Mouse (Mus musculus): ENCODE measurements around the gene Entpd1. TPM values are rescaled to one million over a fixed set of nuclear protein-coding genes. Genes with fewer than 3 reads are reported as not detected.

Gene Entpd1
- polyA plus RNA-seq, 1 experiment: 12.0 TPM

- WGBS: 93% methylated on average over 12 of the region's 12 CpGs
- H3K27me3 ChIP-seq (ENCODE audit: control insufficient read depth, insufficient read depth, low read length): no peaks in the 10 kb centered on the region; the same call in 1 of the 2 replicates
- no peak overlapping the region for H3K4me3 ChIP-seq (replicated peaks; ENCODE audit: insufficient read depth, low read depth, low read length)
- DNase-seq: no peak
- TF ChIP-seq POLR2A (IDR thresholded peaks at IDR 0.05; ENCODE audit: borderline replicate concordance, insufficient read depth, low read length) (no peak), CTCF (IDR thresholded peaks at IDR 0.05; ENCODE audit: borderline replicate concordance, insufficient read depth, low read depth, low read length) (no peak)
- no peaks in the 10 kb centered on the region for H3K4me1 ChIP-seq (ENCODE audit: control insufficient read depth, insufficient read depth, low read length)
- H3K27ac ChIP-seq (ENCODE audit: insufficient read depth, low read length): no peak overlapping the region
Observed at GRCm38 (mm10) chr19:40720381-40720780, 108.2 kb downstream of the Entpd1 start.

GRCm38 (mm10) chr19:40722137-40723038 is 110.2 kb downstream of the Entpd1 start:
- TF ChIP-seq CTCF (IDR thresholded peaks at IDR 0.05; ENCODE audit: borderline replicate concordance, insufficient read depth, low read depth, low read length) (peak; percentile 48; the same call in 1 of the 2 replicates), POLR2A (IDR thresholded peaks at IDR 0.05; ENCODE audit: borderline replicate concordance, insufficient read depth, low read length) (no peak)
- DNase-seq: peak; percentile 34 to 35
- no peak overlapping the region for H3K4me3 ChIP-seq (replicated peaks; ENCODE audit: insufficient read depth, low read depth, low read length)
- no peak overlapping the region for H3K27ac ChIP-seq (ENCODE audit: insufficient read depth, low read length)
- no peaks in the 10 kb centered on the region for H3K4me1 ChIP-seq (ENCODE audit: control insufficient read depth, insufficient read depth, low read length)
- 54% methylated on average over 11 of the region's 11 CpGs for WGBS
- no peaks in the 10 kb centered on the region; the same call in 1 of the 2 replicates for H3K27me3 ChIP-seq (ENCODE audit: control insufficient read depth, insufficient read depth, low read length)

- 48% methylated on average over 10 of the region's 10 CpGs for WGBS
- no peaks in the 10 kb centered on the region for H3K4me1 ChIP-seq (ENCODE audit: control insufficient read depth, insufficient read depth, low read length)
- H3K4me3 ChIP-seq (replicated peaks; ENCODE audit: insufficient read depth, low read depth, low read length): no peak overlapping the region
- TF ChIP-seq CTCF (IDR thresholded peaks at IDR 0.05; ENCODE audit: borderline replicate concordance, insufficient read depth, low read depth, low read length): no peak
- no peak for TF ChIP-seq POLR2A (IDR thresholded peaks at IDR 0.05; ENCODE audit: borderline replicate concordance, insufficient read depth, low read length)
- DNase-seq: no peak
- no peak overlapping the region for H3K27ac ChIP-seq (ENCODE audit: insufficient read depth, low read length)
- H3K27me3 ChIP-seq (ENCODE audit: control insufficient read depth, insufficient read depth, low read length): no peaks in the 10 kb centered on the region; the same call in 1 of the 2 replicates
Observed at GRCm38 (mm10) chr19:40723516-40723915, 111.3 kb downstream of the Entpd1 start.

- WGBS: 77% methylated on average over 4 of the region's 4 CpGs
- Histone ChIP-seq H3K27ac (ENCODE audit: insufficient read depth, low read length) (no peak overlapping the region), H3K27me3 (ENCODE audit: control insufficient read depth, insufficient read depth, low read length) (no peaks in the 10 kb centered on the region; the same call in 1 of the 2 replicates), H3K4me1 (ENCODE audit: control insufficient read depth, insufficient read depth, low read length) (no peaks in the 10 kb centered on the region), H3K4me3 (replicated peaks; ENCODE audit: insufficient read depth, low read depth, low read length) (no peak overlapping the region)
- DNase-seq: no peak
- no peak for TF ChIP-seq CTCF (IDR thresholded peaks at IDR 0.05; ENCODE audit: borderline replicate concordance, insufficient read depth, low read depth, low read length)
- no peak for TF ChIP-seq POLR2A (IDR thresholded peaks at IDR 0.05; ENCODE audit: borderline replicate concordance, insufficient read depth, low read length)
Observed at GRCm38 (mm10) chr19:40726148-40726547, 114.0 kb downstream of the Entpd1 start.

GRCm38 (mm10) chr19:40726614-40727013 is 114.4 kb downstream of the Entpd1 start:
- no peak overlapping the region for H3K27ac ChIP-seq (ENCODE audit: insufficient read depth, low read length)
- H3K4me1 ChIP-seq (ENCODE audit: control insufficient read depth, insufficient read depth, low read length): no peaks in the 10 kb centered on the region
- 70% methylated on average over 2 of the region's 2 CpGs for WGBS
- DNase-seq: no peak
- no peak overlapping the region for H3K4me3 ChIP-seq (replicated peaks; ENCODE audit: insufficient read depth, low read depth, low read length)
- H3K27me3 ChIP-seq (ENCODE audit: control insufficient read depth, insufficient read depth, low read length): no peaks in the 10 kb centered on the region; the same call in 1 of the 2 replicates
- TF ChIP-seq CTCF (IDR thresholded peaks at IDR 0.05; ENCODE audit: borderline replicate concordance, insufficient read depth, low read depth, low read length) (no peak), POLR2A (IDR thresholded peaks at IDR 0.05; ENCODE audit: borderline replicate concordance, insufficient read depth, low read length) (no peak)

- H3K4me3 ChIP-seq (replicated peaks; ENCODE audit: insufficient read depth, low read depth, low read length): no peak overlapping the region
- H3K4me1 ChIP-seq (ENCODE audit: control insufficient read depth, insufficient read depth, low read length): no peaks in the 10 kb centered on the region
- TF ChIP-seq CTCF (IDR thresholded peaks at IDR 0.05; ENCODE audit: borderline replicate concordance, insufficient read depth, low read depth, low read length): no peak
- no peak for TF ChIP-seq POLR2A (IDR thresholded peaks at IDR 0.05; ENCODE audit: borderline replicate concordance, insufficient read depth, low read length)
- H3K27me3 ChIP-seq (ENCODE audit: control insufficient read depth, insufficient read depth, low read length): no peaks in the 10 kb centered on the region; the same call in 1 of the 2 replicates
- DNase-seq: no peak
- H3K27ac ChIP-seq (ENCODE audit: insufficient read depth, low read length): no peak overlapping the region
- WGBS: 93% methylated on average over 4 of the region's 4 CpGs
Observed at GRCm38 (mm10) chr19:40728213-40728612, 116.0 kb downstream of the Entpd1 start.

- TF ChIP-seq POLR2A (IDR thresholded peaks at IDR 0.05; ENCODE audit: borderline replicate concordance, insufficient read depth, low read length) (no peak), CTCF (IDR thresholded peaks at IDR 0.05; ENCODE audit: borderline replicate concordance, insufficient read depth, low read depth, low read length) (no peak)
- Histone ChIP-seq H3K4me3 (replicated peaks; ENCODE audit: insufficient read depth, low read depth, low read length) (no peak overlapping the region), H3K4me1 (ENCODE audit: control insufficient read depth, insufficient read depth, low read length) (no peaks in the 10 kb centered on the region), H3K27ac (ENCODE audit: insufficient read depth, low read length) (no peak overlapping the region), H3K27me3 (ENCODE audit: control insufficient read depth, insufficient read depth, low read length) (no peaks in the 10 kb centered on the region; the same call in 1 of the 2 replicates)
- DNase-seq: no peak
- 73% methylated on average over 12 of the region's 12 CpGs for WGBS
Observed at GRCm38 (mm10) chr19:40728732-40729420, 116.7 kb downstream of the Entpd1 start.
